9 mouse cellular contexts compared by ENCODE assay signal in genomic region chr1:194929972-194930355, GRCm38 (mm10). TPM values are rescaled to one million over a fixed set of nuclear protein-coding genes. Genes with fewer than 3 reads are reported as not detected.
A peak's percentile ranks its signal among the peaks of the same experiment; 100 is the strongest.
DNase-seq lines count a peak whose midpoint lies in the region; ATAC-seq lines count a peak whose summit lies in the region.
"Had no signal": no experiment of that assay in that cellular context is flagged by ENCODE, and none has a peak within 500 bp of the region (broad histone marks: within the 10 kb centered on the region; RNA-seq: fewer than 3 reads in every experiment).

No protein-coding gene starts in this region.

- H3K4me3 ChIP-seq in forebrain, embryonic 14.5 days (ENCODE audit: low read depth, low read length), result no peak overlapping the region
- no peak overlapping the region for H3K4me3 ChIP-seq in forebrain, embryonic 11.5 days (ENCODE audit: low read depth, low read length)
- no peak overlapping the region for H3K4me3 ChIP-seq in intestine, embryonic 15.5 days (replicated peaks)
- H3K4me3 ChIP-seq in kidney, embryonic 16.5 days (ENCODE audit: low read length), result no peak overlapping the region
- H3K4me3 ChIP-seq: forebrain, embryonic 10.5 days had no signal

- no peak overlapping the region for H3K9ac ChIP-seq in forebrain, embryonic 14.5 days (ENCODE audit: low read length)
- H3K9ac ChIP-seq in forebrain, embryonic 11.5 days (ENCODE audit: low read length), result no peak overlapping the region
- no peak overlapping the region for H3K9ac ChIP-seq in intestine, embryonic 15.5 days
- no peak overlapping the region for H3K9ac ChIP-seq in kidney, embryonic 16.5 days (replicated peaks; ENCODE audit: low read length)

- no peaks in the 10 kb centered on the region for H3K36me3 ChIP-seq in forebrain, embryonic 14.5 days (ENCODE audit: control insufficient read depth, insufficient read depth, low read length)
- H3K36me3 ChIP-seq in forebrain, embryonic 11.5 days (ENCODE audit: control insufficient read depth, insufficient read depth, low read length), result no peaks in the 10 kb centered on the region
- no peaks in the 10 kb centered on the region for H3K36me3 ChIP-seq in intestine, embryonic 15.5 days
- H3K36me3 ChIP-seq in kidney, embryonic 16.5 days (ENCODE audit: insufficient read depth, low read length), result no peaks in the 10 kb centered on the region
- H3K36me3 ChIP-seq: forebrain, embryonic 10.5 days had no signal

- no peaks in the 10 kb centered on the region for H3K4me1 ChIP-seq in forebrain, embryonic 14.5 days (ENCODE audit: control insufficient read depth, insufficient read depth, low read length)
- H3K4me1 ChIP-seq in forebrain, embryonic 11.5 days (replicated peaks; ENCODE audit: control insufficient read depth, insufficient read depth, low read length), result no peaks in the 10 kb centered on the region
- H3K4me1 ChIP-seq in intestine, embryonic 15.5 days (replicated peaks), result no peaks in the 10 kb centered on the region
- H3K4me1 ChIP-seq in kidney, embryonic 16.5 days (ENCODE audit: insufficient read depth, low read length), result 0 out of 2 replicates have a peak, but pooled peaks cover 9% of the 10 kb centered on the region

- no peak overlapping the region for H3K27ac ChIP-seq in forebrain, embryonic 14.5 days (ENCODE audit: low read depth, low read length)
- no peak overlapping the region for H3K27ac ChIP-seq in forebrain, embryonic 11.5 days (ENCODE audit: low read depth, low read length)
- H3K27ac ChIP-seq in intestine, embryonic 15.5 days, result peak overlapping the region; percentile 19; the same call in 1 of the 2 replicates
- no peak overlapping the region for H3K27ac ChIP-seq in kidney, embryonic 16.5 days (ENCODE audit: low read length)
- H3K27ac ChIP-seq: forebrain, embryonic 10.5 days had no signal

- WGBS in forebrain, embryonic 14.5 days, result 83% methylated on average over 1 of the region's 1 CpGs
- 78% methylated on average over 1 of the region's 1 CpGs for WGBS in forebrain, embryonic 11.5 days
- WGBS in intestine, embryonic 15.5 days, result 50% methylated on average over 1 of the region's 1 CpGs
- 56% methylated on average over 1 of the region's 1 CpGs for WGBS in kidney, embryonic 16.5 days

- ATAC-seq in forebrain, embryonic 14.5 days, result no peak
- ATAC-seq in forebrain, embryonic 11.5 days (replicated peaks; ENCODE audit: low FRiP score), result no peak
- peak; percentile 39; the same call in 1 of the 2 replicates for ATAC-seq in intestine, embryonic 15.5 days
- ATAC-seq in kidney, embryonic 16.5 days (ENCODE audit: low FRiP score, low TSS enrichment), result no peak

- peak; percentile 50 for DNase-seq in forebrain, embryonic 14.5 days (ENCODE audit: low spot score)
- DNase-seq in forebrain, embryonic 11.5 days (ENCODE audit: low spot score), result no peak
- peak; percentile 17 for DNase-seq in urinary bladder, postnatal 25 days (ENCODE audit: low spot score)
- DNase-seq in urinary bladder, adult 2 months (ENCODE audit: low spot score), result no peak
- no peak for DNase-seq in ovary, postnatal 14 days (ENCODE audit: low spot score)
- DNase-seq in retina, embryonic 14.5 days (ENCODE audit: low spot score), result no peak

- no peak overlapping the region for H3K4me2 ChIP-seq in forebrain, embryonic 14.5 days (ENCODE audit: low read length)
- H3K4me2 ChIP-seq in forebrain, embryonic 11.5 days (ENCODE audit: low read depth, low read length, severe bottlenecking), result no peak overlapping the region
- no peak overlapping the region for H3K4me2 ChIP-seq in intestine, embryonic 15.5 days (replicated peaks)
- H3K4me2 ChIP-seq in kidney, embryonic 16.5 days (replicated peaks; ENCODE audit: low read depth, low read length), result no peak overlapping the region

- H3K27me3 ChIP-seq in forebrain, embryonic 14.5 days (replicated peaks; ENCODE audit: control insufficient read depth, insufficient read depth, low read length), result no peaks in the 10 kb centered on the region
- H3K27me3 ChIP-seq in forebrain, embryonic 11.5 days (ENCODE audit: control insufficient read depth, insufficient read depth, low read length), result no peaks in the 10 kb centered on the region
- H3K27me3 ChIP-seq in intestine, embryonic 15.5 days (replicated peaks), result no peaks in the 10 kb centered on the region
- H3K27me3 ChIP-seq in kidney, embryonic 16.5 days (ENCODE audit: insufficient read depth, low read length), result no peaks in the 10 kb centered on the region

- H3K9me3 ChIP-seq in forebrain, embryonic 14.5 days (replicated peaks; ENCODE audit: control insufficient read depth, low read length), result no peaks in the 10 kb centered on the region
- H3K9me3 ChIP-seq in forebrain, embryonic 11.5 days (ENCODE audit: control insufficient read depth, low read length), result no peaks in the 10 kb centered on the region
- no peaks in the 10 kb centered on the region for H3K9me3 ChIP-seq in intestine, embryonic 15.5 days
- no peaks in the 10 kb centered on the region for H3K9me3 ChIP-seq in kidney, embryonic 16.5 days (ENCODE audit: low read length)
- H3K9me3 ChIP-seq: forebrain, embryonic 10.5 days had no signal

RNA-seq across cellular contexts. Expression of gene Cd34, which starts 8.7 kb away (rescaled TPM):
- polyA plus RNA-seq in forebrain, embryonic 14.5 days (2014; fragmentation: Nextera tagmentation; extraction: Ambion mirVana), result 33.4 and 36.9 TPM in 2 replicates
- polyA plus RNA-seq in forebrain, embryonic 11.5 days (2014; fragmentation: Nextera tagmentation; extraction: Ambion mirVana), result 51.0 and 54.7 TPM in 2 replicates
- 234 and 240 TPM in 2 replicates for polyA plus RNA-seq in urinary bladder, adult 2 months (2012; rRNA removed)
- 59.9 and 65.1 TPM in 2 replicates for polyA plus RNA-seq in intestine, embryonic 15.5 days (2015; fragmentation: Nextera tagmentation; extraction: Ambion mirVana)
- polyA plus RNA-seq in kidney, embryonic 16.5 days (2015; fragmentation: Nextera tagmentation; extraction: Ambion mirVana), result 106 and 114 TPM in 2 replicates

Comparison
In these comparisons a context has a peak if more than half of its experiments do, and no peak if none do; other contexts are left out.
1. DNase-seq: peak in forebrain, embryonic 14.5 days (single experiment) and urinary bladder, postnatal 25 days (single experiment); none in forebrain, embryonic 11.5 days (single experiment), urinary bladder, adult 2 months (single experiment), ovary, postnatal 14 days (single experiment) and retina, embryonic 14.5 days (single experiment).